Mouse (Mus musculus) myocyte (in vitro differentiated cells): Measurements from ENCODE around the gene Hsd17b14.

Source experiments
- E2F4 ChIP-seq: IDR thresholded peaks from one replicate; pipeline ENCODE4 v1.6.1; 2011; ENCODE audit warnings: mild to moderate bottlenecking, control low read depth, moderate library complexity; ENCODE audit not compliant: insufficient read depth
- MAX ChIP-seq: IDR thresholded peaks from one replicate; pipeline ENCODE4 v1.6.1; 2011; ENCODE audit warnings: low read depth, mild to moderate bottlenecking, control low read depth
- MYOG ChIP-seq, 3 experiments: IDR thresholded peaks; one replicate each; pipeline ENCODE4 v1.6.1; 2011; ENCODE audit warnings: control low read depth in 2 of 3, low read depth in 2 of 3, mild to moderate bottlenecking in 2 of 3; ENCODE audit not compliant: insufficient read length in 2 of 3, control insufficient read depth in 1 of 3, insufficient read depth in 1 of 3
- POLR2A ChIP-seq: IDR thresholded peaks from one replicate; pipeline ENCODE4 v1.6.1; 2011; ENCODE audit warnings: low read depth, mild to moderate bottlenecking, control low read depth, moderate library complexity; ENCODE audit not compliant: insufficient read length

DNA sequence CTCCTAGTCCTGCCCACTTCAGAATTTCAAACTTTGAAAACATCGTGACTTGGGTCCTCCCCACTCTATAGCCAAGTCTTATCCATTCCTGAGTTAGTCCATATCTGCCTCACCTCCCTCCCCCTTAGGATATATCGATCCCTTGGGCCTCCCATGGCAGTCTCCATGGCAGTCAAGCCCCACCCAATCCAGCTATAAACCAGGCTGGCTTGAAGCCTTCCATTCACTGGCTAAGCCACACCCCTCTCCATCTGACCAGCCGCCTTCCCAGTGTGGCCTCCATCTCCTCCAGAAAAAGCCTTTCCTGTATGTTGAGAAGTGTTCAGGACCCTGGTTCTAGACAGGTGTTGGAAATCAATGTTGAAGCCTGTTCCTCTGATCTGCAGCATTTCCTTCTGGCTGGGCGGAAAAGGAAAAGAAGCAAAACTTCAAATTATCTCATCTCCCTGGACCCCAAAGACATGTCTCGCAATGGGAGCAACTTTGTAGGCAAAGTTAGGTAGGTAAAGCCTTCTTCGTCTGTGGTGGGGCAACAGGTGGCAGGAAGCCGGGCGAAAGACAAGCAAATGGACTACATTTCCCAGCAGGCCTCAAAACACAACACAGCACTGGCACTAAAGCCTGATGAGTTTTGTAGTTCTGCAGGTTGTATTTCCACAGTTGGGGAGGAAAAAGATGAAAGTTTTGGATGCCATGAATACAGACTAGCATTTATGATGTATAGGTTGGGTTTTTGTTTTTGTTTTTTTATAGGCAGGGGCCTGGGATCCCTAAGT, 35.2 kb upstream of the Hsd17b14 start:
- no peak for TF ChIP-seq MAX
- TF ChIP-seq POLR2A = no peak
- TF ChIP-seq E2F4 = no peak
- TF ChIP-seq MYOG (IDR thresholded peaks at IDR 0.05; ENCODE audit: control insufficient read depth in 1 of 3, insufficient read depth in 1 of 3, insufficient read length in 2 of 3, low read depth in 2 of 3) = no peak
